Mouse (Mus musculus): ENCODE results near the gene Zfp385a.

DNA sequence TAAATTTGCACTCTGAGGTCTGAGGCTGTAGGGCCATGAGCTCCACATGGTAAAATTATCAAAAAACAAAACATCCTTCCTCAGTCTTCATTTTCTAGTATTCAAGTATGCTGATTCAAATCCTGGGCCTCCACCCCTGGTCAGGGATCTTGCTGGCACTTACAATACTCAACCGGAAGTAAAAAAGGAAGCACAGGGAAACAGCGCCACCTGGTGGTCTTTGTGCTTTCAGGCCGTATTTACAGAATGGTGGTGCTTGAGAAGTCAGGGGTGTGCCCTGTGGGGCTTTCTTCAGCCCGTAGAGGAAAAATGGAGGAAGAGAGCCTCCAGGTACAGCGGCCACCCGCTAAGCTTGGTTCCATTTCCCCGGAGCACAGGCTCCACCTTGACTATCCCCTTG is 32.8 kb downstream of the Zfp385a start:
- TF ChIP-seq CTCF (IDR thresholded peaks at IDR 0.05; ENCODE audit: low read depth, low read length), result peak; percentile 71
- TF ChIP-seq POLR2A (IDR thresholded peaks at IDR 0.05; ENCODE audit: insufficient read depth, low read length), result no peak
- TF ChIP-seq EP300 (IDR thresholded peaks at IDR 0.05; ENCODE audit: insufficient read depth, low read depth, low read length), result no peak
